Mouse (Mus musculus) small intestine, adult 2 months (tissue): ENCODE results near the gene Sun1. TPM values are rescaled to one million over a fixed set of nuclear protein-coding genes. Genes with fewer than 3 reads are reported as not detected.

Source experiments
- H3K27ac ChIP-seq: fragments of 200-500 bp; 2 replicates; pipeline ENCODE4 v1.5.1; 2012; ENCODE audit warnings: low read depth, low read length, control low read depth, inconsistent platforms; ENCODE audit not compliant: insufficient read depth
- H3K27me3 ChIP-seq: fragments of 200-500 bp; 2 replicates; pipeline ENCODE4 v1.6.1; 2012; ENCODE audit warnings: mild to moderate bottlenecking, moderate library complexity, low read length, inconsistent platforms; ENCODE audit not compliant: control insufficient read depth, insufficient read depth
- H3K36me3 ChIP-seq: fragments of 200-500 bp; 2 replicates; pipeline ENCODE4 v1.6.1; 2012; ENCODE audit warnings: mild to moderate bottlenecking, low read length, control low read depth, inconsistent platforms; ENCODE audit not compliant: control insufficient read depth, insufficient read depth
- H3K4me1 ChIP-seq: fragments of 200-500 bp; 2 replicates; pipeline ENCODE4 v1.6.1; 2012; ENCODE audit warnings: low read length, inconsistent platforms, mixed read lengths; ENCODE audit not compliant: control insufficient read depth, insufficient read depth, insufficient read length
- H3K4me3 ChIP-seq: fragments of 200-500 bp; 2 replicates; pipeline ENCODE4 v1.5.1; 2012; ENCODE audit warnings: low read depth, mild to moderate bottlenecking, control low read depth, inconsistent platforms, low read length, moderate library complexity
- CTCF ChIP-seq: fragments of 200-500 bp; IDR thresholded peaks from 2 replicates; pipeline ENCODE4 v1.5.1; 2012; ENCODE audit warnings: low read depth, mild to moderate bottlenecking, control low read depth, inconsistent platforms, low read length, moderate library complexity, mixed read lengths; ENCODE audit not compliant: insufficient replicate concordance, insufficient read length; ENCODE audit errors: extremely low read depth
- POLR2A ChIP-seq: fragments of 200-500 bp; IDR thresholded peaks from 2 replicates; pipeline ENCODE4 v1.6.1; 2012; ENCODE audit warnings: low read depth, mild to moderate bottlenecking, control low read depth, inconsistent platforms, low read length, moderate library complexity
- WGBS: fragments of 180-500 bp; shearing (Covaris S2); methylation state at CpG from one replicate; pipeline ENCODE4 v1.1.7; 2018; 5-methylcytosine and 5-hydroxymethylcytosine counted together
- polyA plus RNA-seq: library from polyadenylated mRNA; depleted of rRNA; stranded (reverse); fragments of >200 nt; gene quantifications from 2 replicates; pipeline ENCODE4 v1.2.3, GENCODE M21; 2012; rRNA removed

Gene Sun1
- polyA plus RNA-seq, 1 experiment, result 27.5 TPM

GRCm38 (mm10) chr5:139291811-139292560, 91.5 kb downstream of the Sun1 start:
- H3K4me1 ChIP-seq, result peaks cover under 1% of the 10 kb centered on the region; the same call in 1 of the 2 replicates
- WGBS, result 80% methylated on average over 6 of the region's 6 CpGs
- H3K27ac ChIP-seq, result no peak overlapping the region
- H3K27me3 ChIP-seq, result no peaks in the 10 kb centered on the region
- no peak overlapping the region for H3K4me3 ChIP-seq
- H3K36me3 ChIP-seq, result peaks cover 41% of the 10 kb centered on the region
- no peak for TF ChIP-seq CTCF
- no peak for TF ChIP-seq POLR2A

GRCm38 (mm10) chr5:139294089-139294488, 93.7 kb downstream of the Sun1 start:
- H3K27ac ChIP-seq, result no peak overlapping the region
- H3K4me3 ChIP-seq, result no peak overlapping the region
- no peaks in the 10 kb centered on the region for H3K27me3 ChIP-seq
- peaks cover 43% of the 10 kb centered on the region for H3K36me3 ChIP-seq
- WGBS, result 83% methylated on average over 2 of the region's 2 CpGs
- H3K4me1 ChIP-seq, result peaks cover 19% of the 10 kb centered on the region
- TF ChIP-seq POLR2A (no peak), CTCF (no peak)

GRCm38 (mm10) chr5:139297092-139297491, 96.7 kb downstream of the Sun1 start:
- no peak overlapping the region for H3K4me3 ChIP-seq
- peak overlapping the region; percentile 92 for H3K27ac ChIP-seq
- peaks cover 44% of the 10 kb centered on the region for H3K4me1 ChIP-seq
- no peaks in the 10 kb centered on the region for H3K27me3 ChIP-seq
- 27% methylated on average over 10 of the region's 10 CpGs for WGBS
- H3K36me3 ChIP-seq, result peaks cover 43% of the 10 kb centered on the region
- TF ChIP-seq CTCF (no peak), POLR2A (no peak; the same call in 1 of the 2 replicates)

GRCm38 (mm10) chr5:139297745-139298144, 97.3 kb downstream of the Sun1 start:
- peak overlapping the region; percentile 92 for H3K27ac ChIP-seq
- peaks cover 38% of the 10 kb centered on the region for H3K36me3 ChIP-seq
- 73% methylated on average over 5 of the region's 5 CpGs for WGBS
- TF ChIP-seq CTCF (no peak), POLR2A (no peak)
- no peak overlapping the region for H3K4me3 ChIP-seq
- no peaks in the 10 kb centered on the region for H3K27me3 ChIP-seq
- H3K4me1 ChIP-seq, result peaks cover 49% of the 10 kb centered on the region

Other genes with a start within 250 kb of the Sun1 start
- 39.7 and 74.2 TPM in 2 replicates for gene Pdgfa, start 203.3 kb upstream of the Sun1 start, polyA plus RNA-seq
- gene Prkar1b, start 50.6 kb upstream of the Sun1 start, polyA plus RNA-seq, result 2.2 and 3.8 TPM in 2 replicates
- 12.0 and 16.4 TPM in 2 replicates for gene Dnaaf5, start 50.4 kb upstream of the Sun1 start, polyA plus RNA-seq
- 82.6 and 240 TPM in 2 replicates for gene Get4, start 51.7 kb downstream of the Sun1 start, polyA plus RNA-seq
- gene Adap1, start 125.0 kb downstream of the Sun1 start, polyA plus RNA-seq, result 57.8 and 234 TPM in 2 replicates
- 58.8 and 104 TPM in 2 replicates for gene Cox19, start 150.8 kb downstream of the Sun1 start, polyA plus RNA-seq
- 0.32 and 2.0 TPM in 2 replicates for gene Cyp2w1, start 152.0 kb downstream of the Sun1 start, polyA plus RNA-seq
- gene Gpr146, start 177.1 kb downstream of the Sun1 start, polyA plus RNA-seq, result 4.0 and 6.8 TPM in 2 replicates
- gene C130050O18Rik, start 204.6 kb downstream of the Sun1 start, polyA plus RNA-seq, result 3.0 and 3.5 TPM in 2 replicates
- 1.8 and 2.1 TPM in 2 replicates for gene Gper1, start 222.5 kb downstream of the Sun1 start, polyA plus RNA-seq